Mouse (Mus musculus) neural tube, embryonic 11.5 days (tissue): ENCODE measurements around the gene A930033H14Rik. TPM values are rescaled to one million over a fixed set of nuclear protein-coding genes. Genes with fewer than 3 reads are reported as not detected.

Experiments used
- ATAC-seq: fragments of 200-750 bp; cut with Nextera tagmentation; 2 replicates; pipeline ENCODE4 v1.8.0; 2017; ENCODE audit warnings: moderate number of reproducible peaks, mild to moderate bottlenecking, moderate TSS enrichment, moderate library complexity; ENCODE audit not compliant: insufficient read depth, low FRiP score, low TSS enrichment
- DNase-seq: peaks from one replicate; pipeline ENCODE4 v3.0.0-alpha.2; 2015; ENCODE audit warnings: low spot score
- H3K27ac ChIP-seq: fragments of 300-500 bp; sonication (generic); 2 replicates; pipeline ENCODE4 v1.5.1; 2014; ENCODE audit warnings: low read depth, mild to moderate bottlenecking, low read length
- H3K27me3 ChIP-seq: fragments of 300-500 bp; sonication (generic); 2 replicates; pipeline ENCODE4 v1.6.1; 2014; ENCODE audit warnings: mild to moderate bottlenecking, low read length, mixed read lengths; ENCODE audit not compliant: control insufficient read depth, insufficient read depth
- H3K36me3 ChIP-seq: fragments of 300-500 bp; sonication (generic); 2 replicates; pipeline ENCODE4 v1.6.1; 2014; ENCODE audit warnings: mild to moderate bottlenecking, low read length, moderate library complexity, mixed read lengths; ENCODE audit not compliant: control insufficient read depth, insufficient read depth
- H3K4me1 ChIP-seq: fragments of 300-500 bp; sonication (generic); 2 replicates; pipeline ENCODE4 v1.6.1; 2014; ENCODE audit warnings: low read length, mixed read lengths; ENCODE audit not compliant: control insufficient read depth, insufficient read depth
- H3K4me2 ChIP-seq: fragments of 300-500 bp; sonication (generic); 2 replicates; pipeline ENCODE4 v1.6.1; 2014; ENCODE audit warnings: low read depth, mild to moderate bottlenecking, moderate library complexity
- H3K4me3 ChIP-seq: fragments of 300-500 bp; sonication (generic); 2 replicates; pipeline ENCODE4 v1.5.1; 2014; ENCODE audit warnings: low read depth, low read length
- H3K9ac ChIP-seq: fragments of 300-500 bp; sonication (generic); 2 replicates; pipeline ENCODE4 v1.6.1; 2014; ENCODE audit warnings: mild to moderate bottlenecking, low read length
- H3K9me3 ChIP-seq: fragments of 300-500 bp; sonication (generic); 2 replicates; pipeline ENCODE4 v1.6.1; 2016; ENCODE audit warnings: low read length; ENCODE audit not compliant: control insufficient read depth
- WGBS: fragments of 180-500 bp; shearing (Covaris S2); extraction: QIAGEN DNeasy Blood & Tissue Kit; methylation state at CpG from one replicate; pipeline ENCODE4 v1.1.7; 2014; 5-methylcytosine and 5-hydroxymethylcytosine counted together
- polyA plus RNA-seq: library from polyadenylated mRNA; unstranded; fragments of >200 nt; fragmentation: Nextera tagmentation; extraction: Ambion mirVana; gene quantifications from 2 replicates; pipeline ENCODE4 v1.2.1, GENCODE M21; 2014

A930033H14Rik gene
- polyA plus RNA-seq, 1 experiment from 2014 or later, result 1.3 TPM

GRCm38 (mm10) chr10:69192266-69192665, 20.6 kb downstream of the A930033H14Rik start:
- Histone ChIP-seq H3K4me2 (no peak overlapping the region), H3K27me3 (no peaks in the 10 kb centered on the region), H3K4me1 (no peaks in the 10 kb centered on the region), H3K27ac (no peak overlapping the region), H3K4me3 (no peak overlapping the region), H3K9me3 (no peaks in the 10 kb centered on the region), H3K9ac (no peak overlapping the region), H3K36me3 (no peaks in the 10 kb centered on the region)
- ATAC-seq (no peak), DNase-seq (no peak)
- 96% methylated on average over 5 of the region's 5 CpGs for WGBS

- ATAC-seq (no peak), DNase-seq (no peak)
- no peaks in the 10 kb centered on the region for H3K9me3 ChIP-seq
- no peak overlapping the region for H3K4me3 ChIP-seq
- WGBS, result 83% methylated on average over 10 of the region's 10 CpGs
- H3K4me1 ChIP-seq, result no peaks in the 10 kb centered on the region
- H3K27me3 ChIP-seq, result no peaks in the 10 kb centered on the region
- H3K36me3 ChIP-seq, result no peaks in the 10 kb centered on the region
- H3K27ac ChIP-seq, result no peak overlapping the region
- no peak overlapping the region for H3K9ac ChIP-seq
- H3K4me2 ChIP-seq, result no peak overlapping the region
Measured at GRCm38 (mm10) chr10:69190434-69191160, 22.3 kb downstream of the A930033H14Rik start.

- no peak overlapping the region for H3K27ac ChIP-seq
- no peaks in the 10 kb centered on the region for H3K9me3 ChIP-seq
- H3K4me3 ChIP-seq, result no peak overlapping the region
- H3K4me1 ChIP-seq, result no peaks in the 10 kb centered on the region
- ATAC-seq, result no peak
- H3K27me3 ChIP-seq, result no peaks in the 10 kb centered on the region
- no peak overlapping the region for H3K9ac ChIP-seq
- DNase-seq, result no peak
- WGBS, result 92% methylated on average over 9 of the region's 9 CpGs
- no peak overlapping the region for H3K4me2 ChIP-seq
- no peaks in the 10 kb centered on the region for H3K36me3 ChIP-seq
Measured at GRCm38 (mm10) chr10:69187773-69188443, 25.0 kb downstream of the A930033H14Rik start.

- 31% methylated on average over 21 of the region's 21 CpGs for WGBS
- Histone ChIP-seq H3K9me3 (no peaks in the 10 kb centered on the region), H3K4me2 (peak overlapping the region; percentile 34), H3K27ac (no peak overlapping the region), H3K9ac (no peak overlapping the region), H3K4me3 (no peak overlapping the region), H3K4me1 (no peaks in the 10 kb centered on the region), H3K36me3 (no peaks in the 10 kb centered on the region), H3K27me3 (no peaks in the 10 kb centered on the region)
- DNase-seq (peak; percentile 72), ATAC-seq (peak; percentile 60)
Measured at GRCm38 (mm10) chr10:69185894-69186893, 26.7 kb downstream of the A930033H14Rik start.

GRCm38 (mm10) chr10:69185431-69185830, 27.5 kb downstream of the A930033H14Rik start:
- no peak overlapping the region for H3K4me2 ChIP-seq
- no peak overlapping the region for H3K27ac ChIP-seq
- H3K9me3 ChIP-seq, result no peaks in the 10 kb centered on the region
- no peaks in the 10 kb centered on the region for H3K27me3 ChIP-seq
- no peak for ATAC-seq
- no peak overlapping the region for H3K9ac ChIP-seq
- no peaks in the 10 kb centered on the region for H3K36me3 ChIP-seq
- WGBS, result 82% methylated on average over 4 of the region's 4 CpGs
- DNase-seq, result no peak
- H3K4me1 ChIP-seq, result no peaks in the 10 kb centered on the region
- no peak overlapping the region for H3K4me3 ChIP-seq

- H3K9ac ChIP-seq, result no peak overlapping the region
- H3K4me2 ChIP-seq, result no peak overlapping the region
- H3K36me3 ChIP-seq, result no peaks in the 10 kb centered on the region
- H3K27me3 ChIP-seq, result no peaks in the 10 kb centered on the region
- 94% methylated on average over 4 of the region's 4 CpGs for WGBS
- no peak overlapping the region for H3K4me3 ChIP-seq
- no peak for DNase-seq
- H3K9me3 ChIP-seq, result no peaks in the 10 kb centered on the region
- no peak for ATAC-seq
- no peak overlapping the region for H3K27ac ChIP-seq
- no peaks in the 10 kb centered on the region for H3K4me1 ChIP-seq
Measured at GRCm38 (mm10) chr10:69184903-69185302, 28.0 kb downstream of the A930033H14Rik start.

GRCm38 (mm10) chr10:69180997-69181396, 31.9 kb downstream of the A930033H14Rik start:
- no peak overlapping the region for H3K9ac ChIP-seq
- H3K9me3 ChIP-seq, result no peaks in the 10 kb centered on the region
- no peaks in the 10 kb centered on the region for H3K4me1 ChIP-seq
- ATAC-seq (no peak), DNase-seq (no peak)
- H3K4me2 ChIP-seq, result no peak overlapping the region
- no peak overlapping the region for H3K27ac ChIP-seq
- 78% methylated on average over 3 of the region's 3 CpGs for WGBS
- H3K36me3 ChIP-seq, result no peaks in the 10 kb centered on the region
- no peak overlapping the region for H3K4me3 ChIP-seq
- H3K27me3 ChIP-seq, result no peaks in the 10 kb centered on the region

- WGBS, result 97% methylated on average over 1 of the region's 1 CpGs
Measured at GRCm38 (mm10) chr10:69179341-69179740, 33.6 kb downstream of the A930033H14Rik start.

More at GRCm38 (mm10) chr10:69179341-69179740, 33.6 kb downstream of the A930033H14Rik start:
- Histone ChIP-seq H3K4me2 (no peak overlapping the region), H3K4me1 (no peaks in the 10 kb centered on the region), H3K27ac (no peak overlapping the region), H3K9ac (no peak overlapping the region), H3K4me3 (no peak overlapping the region), H3K9me3 (no peaks in the 10 kb centered on the region), H3K27me3 (no peaks in the 10 kb centered on the region), H3K36me3 (no peaks in the 10 kb centered on the region)
- ATAC-seq (no peak), DNase-seq (no peak)
